Mouse (Mus musculus) spleen, adult 2 months (tissue): ENCODE data around the gene Slc9a9.

Source experiments
- CTCF ChIP-seq: fragments of 200-500 bp; IDR thresholded peaks from 2 replicates; pipeline ENCODE4 v1.5.1; 2011; ENCODE audit warnings: mild to moderate bottlenecking, inconsistent platforms; ENCODE audit not compliant: insufficient read depth, insufficient read length, insufficient replicate concordance; ENCODE audit errors: extremely low read depth
- POLR2A ChIP-seq: fragments of 200-500 bp; IDR thresholded peaks from 2 replicates; pipeline ENCODE4 v1.6.1; 2011; ENCODE audit warnings: low read depth, low read length, inconsistent platforms

DNA sequence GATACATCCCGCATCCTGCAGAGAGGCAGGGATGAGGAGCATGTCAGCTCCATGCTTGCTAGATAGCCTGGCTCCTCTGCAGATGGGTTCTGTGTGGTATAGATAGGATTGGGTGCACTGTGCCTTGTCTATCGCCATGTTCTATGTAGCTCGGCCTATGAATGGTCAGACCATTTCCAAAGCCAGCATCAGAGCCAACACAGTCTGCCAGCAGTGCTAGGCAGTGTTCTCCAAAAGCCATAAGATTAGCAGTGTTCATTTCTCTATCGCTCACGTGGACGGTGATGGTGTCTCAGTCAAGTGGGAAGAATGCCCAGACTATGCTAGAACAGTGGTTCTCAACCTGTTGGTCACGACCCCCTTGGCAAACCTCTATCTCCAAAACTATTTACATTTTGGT, 512.6 kb downstream of the Slc9a9 start:
- TF ChIP-seq POLR2A: no peak
- TF ChIP-seq CTCF: no peak
